Mouse (Mus musculus) megakaryocyte, adult 5-6 weeks (primary cell): Measurements from ENCODE around the gene Alkbh4. TPM values are rescaled to one million over a fixed set of nuclear protein-coding genes. Genes with fewer than 3 reads are reported as not detected.
"Not testable (repeated sequence)": the region's sequence is repeated elsewhere in the genome, so short reads cannot be mapped to it uniquely, and the experiment has no call there.

Source experiments
- ATAC-seq: 2 replicates; pipeline ENCODE4 v1.8.0; 2016; ENCODE audit warnings: mild to moderate bottlenecking, inconsistent platforms; ENCODE audit not compliant: poor library complexity, severe bottlenecking
- total RNA-seq, 2 experiments: library from RNA; stranded (forward) in 1 of 2; stranded (reverse) in 1 of 2; fragments of 153-499, 151-499 nt in 1 of 2; fragments of 221-1000, 200-1000 nt in 1 of 2; gene quantifications; 2 replicates each; pipeline versions ENCODE4 v1.2.3 to v1.2.4; 2015 to 2017

Alkbh4 gene
- total RNA-seq (2015), result 14.0 and 19.8 TPM in 2 replicates
- 11.2 and 15.2 TPM in 2 replicates for total RNA-seq (2017)

DNA sequence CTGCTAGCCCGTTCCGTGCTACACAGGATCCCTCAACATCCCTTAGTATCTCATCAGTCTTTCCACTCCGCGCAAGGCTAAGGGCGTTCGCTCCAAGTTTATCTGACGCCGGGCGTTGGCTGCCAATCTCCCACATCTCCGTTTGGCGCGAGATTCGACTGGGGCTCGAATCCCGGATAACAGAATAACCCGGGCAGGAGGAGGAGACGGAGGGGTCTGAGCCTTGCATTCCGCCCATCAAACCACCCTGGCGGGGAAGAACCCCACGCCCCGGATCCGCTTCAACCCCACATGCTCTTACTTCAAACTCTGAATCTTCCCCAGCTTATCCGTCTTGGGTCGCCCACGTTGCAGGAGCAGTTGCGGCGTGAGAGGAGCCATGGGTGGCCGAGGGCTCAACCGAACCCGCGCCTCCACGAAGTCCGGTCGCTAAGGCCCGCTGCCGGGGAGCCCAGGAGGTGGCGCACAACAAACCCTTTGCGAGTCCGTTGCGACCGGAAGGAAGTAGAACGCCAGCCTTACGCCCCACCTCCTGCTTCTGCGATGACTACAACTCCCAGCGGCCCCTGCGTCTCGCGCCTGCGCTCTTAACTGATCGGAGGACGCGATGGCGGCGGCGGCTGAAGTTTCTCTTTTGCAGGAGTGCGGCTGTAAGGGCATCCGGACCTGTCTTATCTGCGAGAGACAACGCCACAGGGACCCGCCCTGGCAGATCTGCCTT, at the start of gene Alkbh4, which contains the start of gene Lrwd1:
Gene Alkbh4 (plus strand): TSS at position 576 of the 721 bp plus-strand sequence.
Gene Lrwd1 (minus strand): TSS at position 504 of the 721 bp plus-strand sequence.
- ATAC-seq, result peak; percentile 87

DNA sequence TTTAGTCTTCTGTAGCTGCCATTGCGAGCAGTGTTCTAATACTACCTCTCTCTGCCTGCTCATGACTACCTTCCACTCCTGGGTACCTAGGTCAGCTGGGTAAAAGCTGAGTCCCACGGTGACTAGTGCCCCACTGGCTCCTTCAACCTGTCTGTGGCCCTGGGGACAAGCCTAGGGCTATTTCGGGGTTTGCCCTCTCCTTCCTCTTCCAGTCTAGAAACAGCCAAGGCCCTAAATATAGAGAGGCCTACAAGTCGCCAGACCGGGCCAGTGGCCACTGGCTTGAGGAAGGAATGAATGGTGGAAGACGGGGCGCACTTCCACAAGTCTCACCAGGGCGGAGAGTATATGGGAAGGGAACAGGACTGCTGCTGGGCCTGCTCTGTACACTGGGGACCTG, 49.7 kb upstream of the Alkbh4 start:
- no peak for ATAC-seq

DNA sequence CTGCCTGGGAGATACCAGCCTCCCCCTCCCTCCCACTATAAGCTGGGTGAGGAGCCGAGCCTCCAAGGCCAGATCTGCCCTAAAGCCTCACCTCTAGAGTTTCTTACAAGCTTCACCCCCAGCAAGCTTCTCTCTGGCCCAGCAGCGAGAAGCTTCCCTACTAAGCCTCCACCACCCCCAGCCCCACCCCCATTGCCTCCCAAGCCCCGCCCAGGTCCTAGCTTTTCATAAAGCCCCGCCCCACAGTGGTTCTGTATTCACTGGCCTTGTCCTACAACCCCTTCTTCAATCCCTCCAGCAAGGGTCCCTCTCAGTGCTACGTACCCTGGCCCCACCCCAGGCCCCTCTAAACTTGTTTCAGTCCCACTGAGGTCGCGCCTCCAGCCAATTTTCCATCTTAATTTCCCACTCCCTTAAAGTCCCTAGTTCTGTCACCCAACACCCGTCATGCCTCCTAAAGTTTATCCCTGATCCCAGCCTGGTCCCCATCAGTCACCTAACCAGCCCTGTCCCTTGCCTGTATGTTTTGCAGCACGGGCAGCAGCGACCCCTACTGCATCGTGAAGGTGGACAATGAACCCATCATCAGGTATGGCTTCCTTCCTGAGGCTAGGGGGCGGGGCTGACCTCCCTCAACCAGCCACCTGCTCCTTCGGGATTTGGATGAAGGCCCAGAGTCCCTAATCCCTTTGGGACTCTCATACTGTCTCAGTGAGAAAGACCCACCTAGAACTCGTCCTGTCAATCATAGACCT, 46.9 kb upstream of the Alkbh4 start:
- no peak for ATAC-seq

DNA sequence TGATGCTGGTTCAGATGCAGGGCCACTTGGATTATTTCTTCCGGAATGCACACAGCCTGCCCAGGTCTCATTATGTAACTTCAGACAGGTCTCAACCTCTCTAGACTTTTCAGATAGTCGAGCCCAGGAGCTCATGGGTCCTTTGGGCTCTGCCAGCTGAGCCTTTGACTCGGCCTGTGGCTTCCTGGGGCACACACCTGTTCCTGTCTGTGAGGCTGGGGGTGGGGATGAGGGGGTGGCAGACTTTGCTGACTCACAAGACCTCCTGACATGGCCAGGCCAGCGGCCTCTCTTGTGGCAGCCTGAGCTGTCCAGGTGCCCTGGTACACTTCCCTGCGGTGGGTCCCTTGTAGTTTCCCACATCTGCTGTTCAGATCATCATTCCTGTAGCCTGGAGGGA, 44.0 kb upstream of the Alkbh4 start:
- ATAC-seq, result no peak

DNA sequence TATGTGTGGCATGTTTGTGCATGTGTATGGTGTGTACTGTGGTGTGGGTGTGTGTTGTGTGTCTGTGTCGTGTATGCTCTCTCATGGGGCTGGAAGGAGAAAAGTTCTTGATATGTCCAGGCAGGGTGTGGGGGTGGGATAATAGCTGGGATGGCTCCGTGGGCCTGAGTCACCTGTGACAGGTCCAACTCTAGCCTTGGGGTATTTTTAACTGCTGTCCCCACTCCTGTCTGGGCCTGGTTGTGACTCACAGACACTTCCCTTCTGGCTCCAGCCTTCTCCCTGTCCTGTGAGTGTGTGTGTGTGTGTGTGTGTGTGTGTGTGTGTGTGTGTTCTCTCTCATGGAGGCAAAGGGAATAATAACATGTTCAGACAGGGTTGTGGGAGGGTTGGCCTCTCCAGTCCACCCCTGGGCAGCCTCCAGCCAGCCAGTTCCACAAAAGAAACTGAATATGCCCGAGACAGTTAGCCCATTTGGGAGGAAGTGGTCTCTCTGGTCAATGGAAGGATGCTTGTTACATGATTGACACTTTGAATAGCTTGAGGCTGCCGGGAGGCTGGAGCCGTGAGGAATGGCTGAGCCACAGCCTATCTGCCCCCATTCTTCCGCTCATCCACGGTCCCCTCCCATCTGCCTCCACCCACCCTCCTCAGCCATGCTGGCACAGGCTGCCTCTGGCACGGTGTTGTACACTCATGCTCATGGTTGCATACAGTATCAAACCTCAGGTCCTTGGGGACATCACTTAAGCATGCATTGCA, 41.5 kb upstream of the Alkbh4 start:
- no peak for ATAC-seq

DNA sequence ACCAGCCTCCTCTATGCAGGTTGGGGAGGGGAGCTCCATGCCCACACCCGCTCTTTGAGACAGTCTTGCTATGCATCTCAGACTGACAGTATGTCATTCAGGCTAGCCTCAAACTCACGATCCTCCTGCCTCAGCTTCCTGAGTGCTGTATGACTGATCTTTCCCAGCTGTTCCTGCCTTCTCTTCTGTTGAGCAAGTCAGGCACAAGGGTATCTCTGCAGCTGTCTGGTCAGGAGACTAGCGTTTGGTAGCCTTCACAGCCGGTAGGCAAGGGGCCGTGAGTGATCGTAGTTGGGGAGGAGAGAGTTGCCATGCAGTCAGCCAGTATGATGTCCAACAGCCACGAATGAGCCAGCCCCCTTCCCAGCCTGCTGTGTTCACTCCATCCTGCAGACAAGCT, 40.9 kb upstream of the Alkbh4 start:
- no peak for ATAC-seq

DNA sequence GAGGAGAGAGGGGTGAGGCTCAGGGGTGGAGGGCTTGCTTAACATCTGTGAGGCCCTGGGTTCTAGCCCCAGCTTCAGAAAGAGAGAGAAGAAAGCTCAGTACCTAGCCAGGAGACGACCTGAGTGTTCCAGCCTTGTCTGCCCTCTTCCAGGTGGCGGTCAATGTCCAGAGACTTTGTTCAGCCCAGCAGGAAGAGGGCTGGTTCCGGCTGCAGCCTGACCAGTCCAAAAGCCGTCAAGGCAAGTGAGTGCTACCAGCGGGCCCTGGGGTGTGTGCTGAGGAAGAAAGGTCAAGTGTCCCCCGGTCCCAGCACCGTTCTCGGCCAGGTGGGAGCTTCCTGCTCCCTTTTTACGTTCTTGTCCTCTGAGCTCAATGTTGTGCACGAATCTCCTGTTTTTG, 37.4 kb upstream of the Alkbh4 start:
- ATAC-seq, result no peak

DNA sequence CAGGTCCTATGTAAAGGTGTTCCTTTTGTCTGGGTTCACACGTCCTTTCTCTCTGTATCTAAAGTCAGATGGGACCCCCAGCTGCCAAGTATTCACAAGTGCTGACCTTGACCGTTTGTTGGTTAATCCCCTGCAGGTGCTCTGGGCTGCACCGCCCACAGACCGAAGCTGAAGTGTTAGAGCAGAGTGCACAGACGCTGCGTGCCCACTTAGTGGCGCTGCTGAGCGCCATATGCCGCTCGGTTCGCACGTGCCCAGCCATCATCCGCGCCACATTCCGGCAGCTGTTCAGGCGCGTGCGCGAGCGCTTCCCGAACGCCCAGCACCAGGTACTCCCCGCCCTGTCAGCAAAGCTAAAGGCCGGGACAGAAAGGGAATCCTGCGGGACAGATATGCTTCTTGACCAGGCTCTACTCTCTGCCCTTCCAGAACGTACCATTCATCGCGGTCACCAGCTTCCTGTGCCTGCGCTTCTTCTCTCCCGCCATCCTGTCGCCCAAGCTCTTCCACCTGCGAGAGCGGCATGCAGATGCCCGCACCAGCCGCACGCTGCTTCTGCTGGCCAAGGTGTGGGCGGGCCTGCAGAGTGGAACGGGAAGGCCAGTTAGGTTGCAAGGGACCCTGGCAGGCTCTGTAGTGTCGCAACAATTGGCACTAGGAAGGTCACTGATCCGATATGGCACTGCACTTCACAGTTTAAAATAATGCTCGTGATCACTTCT, 33.7 kb upstream of the Alkbh4 start:
- ATAC-seq, result peak; percentile 98

DNA sequence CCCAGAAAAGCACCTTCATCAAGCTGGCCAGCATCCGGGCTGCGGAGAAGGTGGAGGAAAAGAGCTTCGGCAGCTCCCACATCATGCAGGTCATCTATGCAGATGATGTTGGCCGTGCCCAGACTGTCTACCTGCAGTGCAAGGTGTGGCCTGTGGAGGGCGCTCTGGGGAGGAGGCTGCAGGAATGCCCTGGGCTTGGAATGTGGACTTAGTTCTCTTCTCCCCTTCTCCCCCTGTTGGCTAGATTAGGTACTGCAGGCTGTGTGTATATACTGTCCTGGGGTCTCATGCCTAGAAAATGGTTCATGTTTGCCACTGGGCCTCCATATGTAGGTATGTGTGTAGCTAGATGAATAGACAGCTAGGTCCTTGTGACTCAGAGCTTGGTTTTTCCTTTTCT, 31.4 kb upstream of the Alkbh4 start:
- no peak for ATAC-seq

DNA sequence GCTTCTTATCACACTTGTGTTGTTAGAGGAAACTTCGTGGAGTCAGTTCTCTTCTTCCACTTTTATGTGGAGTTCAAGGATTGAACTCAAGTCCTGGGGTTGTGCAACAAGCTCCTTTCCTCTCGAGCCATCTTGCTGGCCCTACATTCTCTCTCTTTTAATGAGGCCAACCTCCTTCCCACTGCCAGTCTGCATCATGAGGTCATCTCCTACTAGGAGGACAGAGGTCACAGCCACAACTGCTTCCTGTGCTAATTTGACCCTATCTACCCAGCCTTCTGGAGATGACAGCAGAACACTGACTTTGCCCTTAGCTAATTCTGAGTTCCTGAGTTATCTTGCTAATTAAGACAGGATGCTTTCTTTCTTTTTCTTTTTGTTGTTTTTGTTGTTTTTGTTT, 27.5 kb upstream of the Alkbh4 start:
- ATAC-seq, result no peak

DNA sequence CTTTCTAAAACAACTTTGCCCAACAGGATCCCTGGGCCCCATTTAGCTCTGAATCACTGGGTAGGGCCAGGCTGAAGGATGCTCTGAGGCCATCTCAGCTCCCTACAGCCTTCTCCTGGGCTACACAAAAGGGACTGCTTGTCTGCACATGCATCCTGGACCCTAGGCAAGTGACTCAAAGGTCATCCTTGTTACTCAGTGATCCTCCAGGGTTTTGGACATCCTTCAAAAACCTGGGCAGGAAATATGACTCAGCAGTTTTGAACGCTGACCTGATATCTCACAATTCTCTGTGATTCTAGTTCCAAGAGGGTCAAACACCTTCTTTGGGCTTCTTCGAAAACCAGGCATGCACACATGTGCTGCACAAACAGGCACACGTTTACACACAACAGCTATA, 26.9 kb upstream of the Alkbh4 start:
- ATAC-seq, result no peak

DNA sequence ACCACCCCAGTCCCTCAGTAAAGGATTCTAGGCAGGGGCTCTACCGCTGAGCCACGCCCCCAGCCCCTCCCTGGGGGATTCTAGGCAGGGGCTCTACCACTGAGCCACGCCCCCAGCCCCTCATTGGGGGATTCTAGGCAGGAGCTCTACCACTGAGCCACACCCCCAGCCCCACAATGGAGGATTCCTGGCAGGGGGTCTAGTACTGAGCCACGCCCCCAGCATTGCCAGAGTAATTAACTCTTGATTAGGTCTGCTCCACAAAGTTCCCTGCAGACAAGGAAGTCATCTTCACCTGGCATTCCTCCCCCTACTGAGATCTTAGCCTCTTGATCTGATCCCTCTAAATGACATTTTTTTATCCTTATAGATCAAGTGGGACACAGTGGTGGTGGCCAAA, 22.4 kb upstream of the Alkbh4 start:
- not testable (repeated sequence) for ATAC-seq

DNA sequence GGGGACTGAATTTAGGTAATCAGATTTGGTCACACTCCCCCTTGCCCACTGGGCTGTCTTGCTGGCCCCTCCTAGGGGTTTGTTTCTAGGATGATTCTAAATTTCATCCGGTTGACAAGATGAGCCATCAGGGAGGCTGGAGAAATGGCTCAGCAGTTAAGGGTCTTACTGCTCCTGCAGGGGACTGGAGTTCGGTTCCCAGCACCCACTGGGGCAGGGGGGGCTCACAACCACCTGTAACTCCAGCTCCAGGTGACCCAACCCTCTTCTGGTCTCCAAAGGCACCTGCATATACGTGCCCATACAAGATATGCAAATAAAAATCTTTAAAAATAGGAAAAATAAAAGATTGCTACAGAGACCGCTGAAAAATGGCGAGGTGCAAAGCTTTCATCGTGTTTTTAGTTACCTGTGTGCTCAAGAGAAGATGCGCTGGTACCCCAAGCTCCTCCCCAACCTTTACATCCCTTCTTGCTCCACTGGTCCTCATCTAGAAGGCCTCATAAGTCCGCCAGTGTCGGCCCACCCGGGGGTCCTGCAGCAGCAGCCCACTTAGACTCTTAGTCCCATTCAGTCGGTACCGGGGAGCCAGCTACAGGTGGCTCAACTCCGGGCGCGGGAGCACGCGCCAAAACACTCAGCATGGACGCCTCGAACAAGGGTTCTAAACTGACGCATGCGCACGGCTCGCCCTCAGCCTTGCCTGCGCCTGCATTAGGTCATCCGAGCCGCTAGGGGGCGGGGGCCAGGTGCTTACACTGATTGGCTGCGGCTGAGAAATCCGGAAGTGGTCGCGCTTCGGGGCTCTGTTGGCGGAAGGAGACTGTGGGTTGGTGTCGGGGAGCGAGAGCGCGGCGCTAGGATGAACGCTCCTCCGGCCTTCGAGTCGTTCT, 19.8 kb upstream of the Alkbh4 start, which contains the start of gene Polr2j:
Gene Polr2j (plus strand): TSS at position 741 of the 893 bp plus-strand sequence.
- ATAC-seq, result peak; percentile 99

DNA sequence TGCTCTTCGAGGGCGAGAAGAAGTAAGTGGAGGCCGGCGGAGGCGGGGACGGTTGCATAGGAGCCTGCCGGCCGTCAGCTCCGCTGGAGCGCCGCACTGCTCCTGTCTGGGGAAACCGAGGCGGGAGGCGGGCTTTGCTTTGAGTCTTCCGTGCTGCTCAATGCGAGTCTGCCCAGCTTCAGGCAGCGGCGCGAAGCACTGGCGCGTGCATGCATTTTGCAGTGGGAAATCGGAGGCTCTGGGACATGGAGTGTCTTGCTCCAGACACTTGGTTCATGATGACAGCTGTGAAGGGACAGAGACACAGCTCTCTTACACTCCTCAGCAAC, 19.2 kb upstream of the Alkbh4 start:
- peak; percentile 55 for ATAC-seq

DNA sequence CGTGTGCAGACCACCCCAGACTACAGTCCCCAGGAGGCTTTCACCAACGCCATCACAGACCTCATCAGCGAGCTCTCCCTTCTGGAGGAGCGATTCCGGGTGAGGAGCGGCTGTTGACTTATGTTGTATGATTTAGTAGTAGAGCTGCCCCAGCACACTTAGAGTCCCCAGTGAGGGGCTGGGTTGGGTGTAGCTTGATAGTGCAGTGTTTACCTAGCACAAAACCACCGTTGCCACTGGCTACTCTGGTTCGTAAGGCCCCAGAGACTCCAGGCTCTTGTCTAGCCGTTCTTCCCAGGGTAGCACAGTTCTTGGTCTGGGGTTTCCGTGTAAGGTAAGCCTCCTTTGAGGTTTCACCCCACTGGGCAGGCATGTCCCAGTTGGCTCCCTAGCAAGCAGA, 13.8 kb upstream of the Alkbh4 start:
- ATAC-seq, result no peak

DNA sequence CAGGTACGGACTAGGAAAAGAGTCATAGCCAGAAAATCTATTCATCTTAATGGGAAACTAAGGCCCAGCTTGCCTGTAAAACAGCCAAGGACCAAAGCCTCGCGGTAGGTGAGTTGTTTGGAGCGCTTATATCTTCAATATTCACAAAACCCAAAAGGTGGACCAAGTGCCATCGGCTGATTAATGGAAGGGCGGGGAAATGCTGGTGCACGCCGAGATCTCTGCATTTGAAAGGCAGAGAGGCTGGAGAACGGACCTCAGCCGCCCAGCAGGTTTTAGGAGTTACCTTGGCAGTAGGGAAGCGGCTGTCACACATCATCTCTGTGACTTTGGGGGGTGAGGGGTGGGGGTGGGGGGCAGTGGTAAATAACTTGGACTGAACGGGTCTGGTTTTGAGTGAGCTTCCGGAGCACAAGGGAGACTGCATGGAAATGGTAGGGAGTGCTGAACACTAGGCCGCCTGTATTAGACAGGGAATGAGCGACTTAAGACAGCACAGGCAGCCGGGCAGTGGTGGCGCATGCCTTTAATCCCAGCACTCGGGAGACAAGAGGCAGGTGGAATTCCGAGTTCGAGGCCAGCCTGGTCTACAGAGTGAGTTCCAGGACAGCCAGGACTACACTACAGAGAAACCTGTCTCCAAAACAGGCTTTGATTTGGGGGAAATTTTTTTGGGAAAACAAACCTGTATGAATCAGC, 495 bp downstream of the Alkbh4 start:
- ATAC-seq, result no peak

DNA sequence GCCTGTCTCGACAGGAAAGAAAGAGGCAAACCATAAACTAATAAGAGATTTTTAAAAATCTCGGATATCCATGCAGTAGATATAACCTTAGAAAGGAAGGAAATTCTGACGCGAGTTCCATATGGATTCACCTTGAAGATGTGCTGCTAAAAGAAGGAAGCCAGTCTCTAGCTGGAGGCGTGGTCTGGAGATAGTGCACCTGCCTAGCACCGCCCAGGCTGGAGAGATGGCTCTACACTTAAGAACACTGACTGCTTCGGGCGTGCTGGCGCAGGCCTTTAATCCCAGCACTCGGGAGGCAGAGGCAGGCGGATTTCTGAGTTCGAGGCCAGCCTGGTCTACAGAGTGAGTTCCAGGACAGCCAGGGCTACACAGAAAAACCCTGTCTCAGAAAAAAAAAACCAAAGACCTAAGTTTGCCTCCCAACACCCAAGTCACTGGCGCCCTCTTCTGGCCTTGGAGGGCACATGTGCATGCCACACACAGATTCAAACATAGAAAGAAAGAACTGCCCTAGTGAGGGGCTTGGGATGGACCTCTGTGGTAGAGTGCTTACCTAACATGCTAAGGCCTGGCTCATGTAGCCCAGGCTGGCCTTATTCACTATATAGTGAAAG, 1.8 kb downstream of the Alkbh4 start:
- ATAC-seq, result no peak

DNA sequence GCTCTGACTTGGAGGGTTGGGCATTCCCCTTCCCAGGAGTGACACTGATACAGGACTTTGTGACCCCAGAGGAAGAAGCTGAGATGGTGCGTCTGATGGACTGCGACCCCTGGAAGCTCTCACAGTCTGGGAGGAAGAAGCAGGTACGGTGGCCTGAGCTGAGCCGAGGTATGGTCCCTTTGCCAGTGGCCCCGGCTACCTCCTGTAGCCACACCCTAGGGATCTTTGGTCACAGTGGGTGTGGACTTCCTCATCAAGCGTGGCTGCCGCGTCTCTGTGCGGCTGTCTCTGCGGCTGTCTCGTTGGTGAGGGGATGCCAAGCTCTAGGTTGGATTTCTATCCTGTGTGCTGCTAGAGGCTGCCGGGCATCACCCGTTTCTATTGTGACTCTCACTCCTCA, 3.4 kb downstream of the Alkbh4 start:
- ATAC-seq, result peak; percentile 63

DNA sequence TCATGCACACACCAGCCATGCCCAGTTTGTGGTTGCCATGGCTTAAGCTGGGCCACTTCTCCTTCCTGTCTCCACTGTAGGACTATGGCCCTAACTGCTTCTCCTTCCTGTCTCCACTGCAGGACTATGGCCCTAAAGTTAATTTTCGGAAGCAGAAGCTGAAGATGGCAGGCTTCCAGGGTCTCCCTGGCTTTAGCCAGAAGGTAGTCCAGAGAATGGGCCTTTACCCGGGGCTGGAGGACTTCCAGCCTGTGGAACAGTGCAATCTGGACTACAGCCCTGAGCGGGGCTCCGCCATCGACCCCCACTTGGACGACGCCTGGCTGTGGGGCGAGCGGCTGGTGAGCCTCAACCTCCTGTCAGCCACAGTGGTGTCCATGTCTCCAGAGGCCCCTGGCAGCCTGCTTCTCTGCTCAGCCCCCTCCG, 4.1 kb downstream of the Alkbh4 start:
- peak; percentile 62 for ATAC-seq
